Comparison of ENCODE assay signal across 21 mouse cellular contexts in genomic region chr13:101024971-101025370, GRCm38 (mm10).
DNase-seq lines count a peak whose midpoint lies in the region; TF ChIP-seq lines count a peak whose summit lies in the region.
"Had no signal": no experiment of that assay in that cellular context is flagged by ENCODE, and none has a peak within 500 bp of the region (broad histone marks: within the 10 kb centered on the region; RNA-seq: fewer than 3 reads in every experiment).

No protein-coding gene starts in this region.

- H3K79me2 ChIP-seq in heart, adult 2 months (replicated peaks; ENCODE audit: control insufficient read depth, insufficient read depth, low read length): no peaks in the 10 kb centered on the region

- H3K9ac ChIP-seq in heart, adult 2 months (ENCODE audit: low read depth, low read length): no peak overlapping the region
- H3K9ac ChIP-seq: embryonic facial prominence, embryonic 13.5 days; forebrain, embryonic 12.5 days; hindbrain, embryonic 12.5 days had no signal

- no peak for TF ChIP-seq EP300 in heart, adult 2 months (IDR thresholded peaks at IDR 0.05; ENCODE audit: insufficient read depth, low read depth, low read length)

- no peak for TF ChIP-seq CTCF in heart, adult 2 months (IDR thresholded peaks at IDR 0.05)

- H3K27ac ChIP-seq in heart, adult 2 months: no peak overlapping the region
- H3K27ac ChIP-seq: embryonic facial prominence, embryonic 13.5 days; forebrain, embryonic 12.5 days; gastrocnemius, adult 2 months; heart, embryonic 10.5 days; hindbrain, embryonic 12.5 days had no signal

- peak; percentile 79 for DNase-seq in heart, adult 11 months
- DNase-seq in heart, adult 2 months: no peak
- peak; percentile 58 for DNase-seq in right cerebral cortex, adult 18-20 months
- no peak for DNase-seq in right cerebral cortex, postnatal 14 days
- peak; percentile 82 for DNase-seq in brain, adult 2 months (ENCODE audit: low read depth, low spot score)
- peak; percentile 32 for DNase-seq in telencephalon, adult 2 months (ENCODE audit: low read depth, low spot score)
- DNase-seq in kidney, adult 18-20 months: no peak
- DNase-seq: adrenal gland, postnatal 10 days; B cell, adult 2 months; cerebellum, adult 11-12 months; cerebellum, adult 9-10 months; cerebellum, postnatal 25 days; gastrocnemius, adult 2 months; gastrocnemius, postnatal 25 days; heart, postnatal 10 days; heart, postnatal 4 days had no signal

- H3K36me3 ChIP-seq in heart, adult 2 months (ENCODE audit: control insufficient read depth, insufficient read depth, low read length): no peaks in the 10 kb centered on the region
- H3K36me3 ChIP-seq: embryonic facial prominence, embryonic 13.5 days; forebrain, embryonic 12.5 days; G1E; heart, embryonic 10.5 days; hindbrain, embryonic 12.5 days had no signal

- no peaks in the 10 kb centered on the region for H3K27me3 ChIP-seq in heart, adult 2 months (ENCODE audit: control insufficient read depth, insufficient read depth, low read length)
- H3K27me3 ChIP-seq: embryonic facial prominence, embryonic 13.5 days; forebrain, embryonic 12.5 days; hindbrain, embryonic 12.5 days had no signal

- WGBS in heart, adult 2 months: 92% methylated on average over 2 of the region's 2 CpGs

- intact Hi-C loops in heart, adult 2 months (cut with DNase I): no loop called here

- no peak for TF ChIP-seq POLR2A in heart, adult 2 months (IDR thresholded peaks at IDR 0.05; ENCODE audit: insufficient read depth, low read depth, low read length)

- no peak overlapping the region for H3K4me3 ChIP-seq in heart, adult 2 months
- H3K4me3 ChIP-seq: embryonic facial prominence, embryonic 13.5 days; forebrain, embryonic 12.5 days; gastrocnemius, adult 2 months; heart, embryonic 10.5 days; hindbrain, embryonic 12.5 days had no signal

- no peaks in the 10 kb centered on the region for H3K4me1 ChIP-seq in heart, adult 2 months (ENCODE audit: control insufficient read depth, insufficient read depth, low read length)
- H3K4me1 ChIP-seq: embryonic facial prominence, embryonic 13.5 days; forebrain, embryonic 12.5 days; heart, embryonic 10.5 days; hindbrain, embryonic 12.5 days had no signal

Comparison
In these comparisons a context has a peak if more than half of its experiments do, and no peak if none do; other contexts are left out.
1. DNase-seq: peak in heart, adult 11 months (single experiment), right cerebral cortex, adult 18-20 months (single experiment), brain, adult 2 months (single experiment) and telencephalon, adult 2 months (single experiment); none in heart, adult 2 months (0 of 2), right cerebral cortex, postnatal 14 days (single experiment) and kidney, adult 18-20 months (single experiment).